Mouse (Mus musculus) erythroblast, embryonic 14.5 days (primary cell): ENCODE measurements around the gene Cldn9.

ENCODE experiments used
- GATA1 ChIP-seq: IDR thresholded peaks from 2 replicates; pipeline ENCODE4 v1.6.1; 2012; ENCODE audit warnings: low read length, inconsistent platforms, mixed read lengths
- TAL1 ChIP-seq: IDR thresholded peaks from 3 replicates; pipeline ENCODE4 v1.6.1; 2012; ENCODE audit warnings: low read length, inconsistent platforms, mixed read lengths

GRCm38 (mm10) chr17:23700079-23700478 lies 16.3 kb upstream of the Cldn9 start:
- TF ChIP-seq TAL1: no peak
- no peak for TF ChIP-seq GATA1
